Mouse (Mus musculus): ENCODE results near the gene Hdc.

The Hdc gene

DNA sequence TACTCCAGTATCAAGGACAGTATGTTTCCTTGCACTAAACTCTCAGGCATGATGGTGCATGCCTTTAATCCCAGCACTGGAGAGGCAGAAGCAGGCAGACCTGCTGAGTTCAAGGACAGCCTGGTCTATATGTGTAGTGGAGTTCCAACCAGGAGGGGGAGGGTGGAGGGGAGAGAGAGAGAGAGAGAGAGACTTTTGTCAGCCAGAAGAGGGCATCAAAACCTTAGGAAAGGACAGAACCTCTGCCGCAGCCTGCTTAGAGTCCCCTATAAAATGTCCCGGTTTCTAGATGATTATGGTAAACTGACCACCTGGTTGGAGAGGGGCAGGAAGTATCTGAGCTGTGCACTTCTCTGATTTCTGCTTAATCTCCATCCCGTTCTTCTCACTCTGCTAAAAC, 20.1 kb downstream of the Hdc start:
- no peak for DNase-seq

DNA sequence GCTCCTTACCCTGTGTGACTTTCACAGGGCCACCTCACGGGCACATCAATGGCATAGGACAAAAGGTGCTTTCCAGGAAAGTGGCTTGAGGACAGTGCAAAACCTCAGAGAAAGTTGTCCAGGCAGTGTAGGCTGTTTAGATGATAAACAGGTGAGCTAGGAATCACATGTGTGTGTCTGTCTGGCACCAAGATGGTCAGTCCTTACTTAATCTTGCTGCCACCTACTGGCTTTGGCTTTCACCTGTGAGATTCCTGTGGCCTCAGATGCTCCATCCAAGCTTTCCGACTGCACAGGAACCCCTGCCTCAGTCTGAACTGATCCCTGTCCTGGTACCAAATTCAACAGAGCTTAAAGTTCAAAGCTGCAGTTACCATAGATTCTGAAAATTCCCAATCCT, 20.7 kb downstream of the Hdc start:
- no peak for DNase-seq

DNA sequence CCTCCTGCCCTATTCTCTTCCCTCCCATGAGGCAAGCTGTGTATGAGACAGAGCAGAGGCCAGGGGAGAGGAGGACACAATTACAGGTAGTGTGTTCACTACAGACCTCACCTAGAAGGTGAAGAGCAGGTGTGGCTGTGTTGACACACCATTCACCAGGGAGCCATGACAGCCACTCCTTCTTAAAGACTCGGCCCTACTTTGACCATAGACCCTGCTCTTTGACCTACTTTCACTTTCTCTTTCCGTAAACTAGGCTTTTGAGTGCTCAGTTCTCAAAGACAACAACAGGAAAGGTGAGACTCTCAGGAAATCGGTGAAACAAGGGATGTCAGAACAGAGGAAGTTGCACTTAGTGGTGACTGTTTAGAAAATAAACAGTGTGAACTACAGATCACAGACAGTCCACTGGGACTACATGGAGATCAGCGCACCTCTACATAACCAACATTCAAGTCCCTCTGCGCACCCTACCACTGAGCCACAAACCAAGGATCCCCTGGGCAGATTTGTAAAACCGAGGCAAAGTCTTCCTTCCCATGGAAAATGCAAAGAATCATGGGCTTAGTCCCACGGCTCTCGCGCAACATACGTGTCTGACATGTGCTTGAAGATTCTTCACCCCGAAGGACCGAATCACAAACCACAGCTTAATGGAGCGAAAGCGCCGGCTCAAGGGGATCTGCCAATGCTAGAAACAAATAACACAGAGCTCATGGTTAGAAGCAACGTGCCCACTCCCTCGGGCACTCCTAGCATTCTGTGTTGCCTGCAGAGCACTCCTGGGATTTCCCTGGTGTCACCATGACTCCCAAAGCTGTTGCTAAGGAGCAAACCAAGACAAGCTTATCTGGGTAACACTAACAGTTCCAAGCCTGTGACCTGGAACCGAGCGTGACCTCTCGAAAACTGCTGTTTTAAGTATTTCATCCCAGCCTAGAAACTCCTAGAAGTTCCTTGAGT, 21.5 kb downstream of the Hdc start:
- no peak for DNase-seq

DNA sequence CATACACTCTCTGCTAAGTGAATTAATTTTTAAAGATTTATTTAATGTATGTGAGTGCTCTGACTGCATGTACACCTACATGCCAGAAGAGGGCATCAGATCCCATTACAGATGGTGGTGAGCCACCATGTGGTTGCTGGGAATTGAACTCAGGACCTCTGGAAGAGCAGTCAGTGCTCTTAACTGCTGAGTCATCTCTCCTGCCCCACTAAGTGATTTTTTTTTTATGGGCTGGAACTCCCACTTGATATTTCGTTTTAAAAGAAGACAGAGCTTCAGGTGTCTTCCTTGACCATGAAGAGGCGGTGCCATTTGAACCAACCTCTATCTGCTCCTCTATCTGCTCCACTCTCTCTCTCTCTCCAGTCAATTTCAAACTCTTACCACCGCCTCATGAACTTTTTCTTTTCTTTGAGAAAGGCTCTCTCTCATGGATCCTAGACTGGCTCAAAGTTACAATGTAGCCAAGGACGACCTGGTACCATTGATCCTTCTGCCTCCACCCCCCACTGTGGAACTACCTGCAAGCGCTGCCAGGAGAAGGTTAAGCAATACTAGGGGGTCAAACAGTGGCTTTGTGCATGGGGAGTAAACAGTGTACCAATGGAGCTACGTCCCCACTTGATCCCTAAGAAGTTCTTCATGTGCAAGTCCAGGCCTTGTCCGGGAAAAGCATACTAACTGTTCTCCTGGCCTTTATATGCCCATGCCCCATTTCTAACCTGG, 22.6 kb downstream of the Hdc start:
- DNase-seq = no peak

DNA sequence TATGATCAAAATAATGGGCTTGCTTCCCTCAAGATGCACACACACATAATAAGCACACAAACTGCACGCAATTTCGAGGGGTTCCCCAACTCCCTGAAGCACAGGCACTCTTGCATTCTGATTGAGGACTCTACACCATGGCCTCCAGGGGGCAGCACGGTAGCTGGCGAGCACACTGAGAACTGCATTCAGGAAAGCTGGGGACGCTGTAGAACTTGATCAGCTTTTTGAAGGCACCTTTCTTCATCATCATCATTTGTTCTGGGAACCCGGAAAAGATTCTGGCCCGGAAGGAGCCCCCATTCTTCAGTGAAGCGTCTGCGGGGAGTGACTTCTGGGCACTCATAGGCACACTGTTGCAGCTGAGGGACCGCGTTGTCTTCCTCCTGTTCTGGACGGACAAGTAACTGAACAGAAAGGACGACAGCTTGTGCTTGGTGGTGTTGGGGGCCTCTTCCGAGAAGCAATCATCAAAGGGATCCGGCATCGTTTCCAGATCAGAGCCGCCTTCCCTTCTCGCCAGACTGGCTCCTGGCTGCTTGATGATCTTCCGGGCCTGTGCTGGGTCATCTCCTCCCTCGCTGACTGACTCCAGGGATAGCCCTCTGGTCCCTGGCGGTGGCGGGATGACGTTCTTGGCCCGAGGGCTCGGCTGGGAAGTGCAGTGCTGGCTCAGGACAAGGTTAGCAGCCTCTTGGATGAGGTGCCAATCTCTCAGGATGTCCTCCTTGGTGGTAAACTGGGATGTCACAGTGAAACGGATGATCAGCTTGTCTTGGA, 25.1 kb downstream of the Hdc start:
- peak; percentile 59 for DNase-seq

DNA sequence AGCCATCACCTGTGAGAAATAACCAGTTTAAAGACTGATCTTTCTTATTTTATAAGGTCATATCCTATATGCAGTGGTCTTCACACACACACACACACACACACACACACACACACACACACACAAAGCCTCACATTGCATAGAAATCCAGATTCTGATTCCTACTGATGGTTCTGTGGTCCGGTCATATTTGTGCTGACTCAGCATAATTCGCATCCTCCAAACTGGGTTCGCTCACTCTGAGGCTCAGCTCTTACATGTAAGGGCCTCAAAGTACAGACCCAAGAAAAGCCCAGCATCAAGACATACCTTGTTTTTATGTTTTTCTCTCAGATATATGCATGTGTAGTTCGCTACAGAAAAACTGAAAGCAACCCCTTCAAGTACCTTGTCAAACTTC, 27.8 kb downstream of the Hdc start:
- DNase-seq = no peak

DNA sequence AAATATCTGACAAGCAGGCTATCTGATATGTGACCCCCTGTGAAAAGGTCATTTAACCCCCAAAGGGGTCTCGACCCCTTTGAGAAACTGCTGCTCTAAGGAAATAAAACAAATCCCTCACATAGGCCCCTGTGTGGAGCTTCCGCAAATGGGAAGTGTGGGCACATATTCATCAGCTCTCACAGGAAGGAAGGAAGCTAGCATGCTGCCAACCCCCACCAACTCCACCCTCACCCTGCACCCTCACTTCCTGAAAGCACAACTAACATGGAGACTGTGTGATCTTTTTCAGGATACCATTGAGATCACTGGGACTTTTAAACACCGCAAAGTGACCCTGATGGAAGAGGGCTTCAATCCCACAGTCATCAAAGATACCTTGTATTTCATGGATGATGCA, 31.6 kb downstream of the Hdc start:
- no peak for DNase-seq

DNA sequence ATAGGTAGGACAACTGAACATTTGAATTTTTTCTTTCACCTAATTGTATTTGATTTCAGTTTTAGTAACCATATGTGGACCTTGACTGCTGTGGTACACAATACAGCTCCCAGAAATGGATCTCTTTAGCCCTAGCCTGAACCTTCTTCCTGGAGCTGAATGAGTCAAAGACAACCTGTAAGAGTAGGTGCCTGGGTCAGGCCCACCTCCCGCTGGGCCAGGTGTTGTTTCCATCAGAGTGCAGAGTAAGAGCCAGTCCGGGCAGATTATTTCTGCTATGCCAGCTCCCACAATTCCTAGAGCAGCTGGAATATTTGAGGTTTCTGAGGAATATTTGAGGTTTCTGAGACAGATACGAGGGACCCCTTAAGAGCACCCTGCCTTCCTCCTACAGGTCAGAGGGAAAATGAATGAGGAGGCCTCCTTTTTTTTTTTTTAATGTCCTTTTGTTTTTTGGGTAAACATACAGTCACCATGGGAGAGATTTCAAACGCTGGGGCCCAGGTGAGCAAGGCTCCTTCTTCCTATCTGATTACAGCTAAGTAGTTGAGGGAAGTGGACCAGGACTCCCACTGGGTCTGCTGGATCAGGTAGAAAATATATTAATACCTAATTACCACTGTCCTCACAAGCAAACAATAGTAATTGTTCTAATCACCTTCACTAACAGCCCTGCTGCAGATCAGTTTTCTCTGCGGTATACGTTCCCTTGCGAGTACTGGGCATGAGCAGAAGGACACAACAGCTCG, 34.3 kb downstream of the Hdc start:
- no peak for DNase-seq

DNA sequence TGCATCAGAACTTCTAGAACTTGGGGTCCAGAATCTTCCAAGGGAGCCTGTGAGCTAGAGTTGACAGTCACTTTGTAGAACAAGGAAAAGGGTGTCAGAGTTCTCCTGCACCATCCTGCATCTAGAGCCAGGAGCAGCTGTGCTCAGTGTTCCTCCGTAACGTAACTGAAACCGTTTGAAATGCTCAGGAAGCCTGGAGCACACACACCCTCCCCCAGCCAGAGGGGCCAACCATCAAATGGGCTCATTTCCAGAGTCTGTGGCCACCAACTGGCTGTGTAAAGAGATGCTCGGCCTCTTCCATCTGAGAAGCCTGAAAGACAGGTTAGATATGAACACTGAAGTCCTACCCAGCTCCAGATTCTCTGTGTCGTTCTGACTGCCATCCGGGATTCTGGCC, 35.1 kb downstream of the Hdc start:
- DNase-seq = no peak

DNA sequence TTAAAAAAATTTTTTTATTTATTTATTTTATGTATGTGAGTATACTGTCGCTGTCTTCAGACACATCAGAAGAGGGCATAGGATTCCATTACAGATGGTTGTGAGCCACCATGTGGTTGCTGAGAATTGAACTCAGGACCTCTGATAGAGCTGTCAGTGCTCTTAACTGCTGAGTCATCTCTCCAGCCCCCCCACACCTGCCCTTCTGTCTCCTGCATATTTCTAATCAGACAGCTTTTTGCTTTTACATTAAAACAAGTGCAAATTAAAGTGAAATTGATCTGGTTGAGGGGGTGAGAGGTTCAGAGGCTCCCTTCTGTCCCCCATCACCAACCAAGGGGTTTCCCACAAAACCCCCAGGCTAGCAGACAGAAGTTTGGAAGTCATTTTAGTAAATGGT, 39.8 kb downstream of the Hdc start:
- no peak for DNase-seq

DNA sequence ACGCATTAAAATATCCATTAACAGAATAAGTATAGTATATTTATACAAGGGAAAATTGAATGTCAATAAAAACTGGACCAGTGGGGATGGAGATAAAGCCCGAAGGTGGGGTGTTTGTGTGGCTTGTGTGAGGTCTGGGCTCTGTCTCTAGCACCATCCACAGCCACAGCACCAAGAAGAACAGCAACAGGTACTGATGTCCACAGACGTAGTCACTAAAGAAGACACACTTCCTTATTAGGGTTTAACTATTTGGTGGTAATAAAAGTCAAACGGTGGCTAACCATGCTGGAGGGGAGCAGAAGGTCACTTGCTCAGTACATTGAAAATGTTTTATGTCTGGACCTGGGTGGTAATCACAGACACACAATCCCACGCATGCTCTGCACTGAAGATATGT, 41.7 kb downstream of the Hdc start:
- DNase-seq = no peak

DNA sequence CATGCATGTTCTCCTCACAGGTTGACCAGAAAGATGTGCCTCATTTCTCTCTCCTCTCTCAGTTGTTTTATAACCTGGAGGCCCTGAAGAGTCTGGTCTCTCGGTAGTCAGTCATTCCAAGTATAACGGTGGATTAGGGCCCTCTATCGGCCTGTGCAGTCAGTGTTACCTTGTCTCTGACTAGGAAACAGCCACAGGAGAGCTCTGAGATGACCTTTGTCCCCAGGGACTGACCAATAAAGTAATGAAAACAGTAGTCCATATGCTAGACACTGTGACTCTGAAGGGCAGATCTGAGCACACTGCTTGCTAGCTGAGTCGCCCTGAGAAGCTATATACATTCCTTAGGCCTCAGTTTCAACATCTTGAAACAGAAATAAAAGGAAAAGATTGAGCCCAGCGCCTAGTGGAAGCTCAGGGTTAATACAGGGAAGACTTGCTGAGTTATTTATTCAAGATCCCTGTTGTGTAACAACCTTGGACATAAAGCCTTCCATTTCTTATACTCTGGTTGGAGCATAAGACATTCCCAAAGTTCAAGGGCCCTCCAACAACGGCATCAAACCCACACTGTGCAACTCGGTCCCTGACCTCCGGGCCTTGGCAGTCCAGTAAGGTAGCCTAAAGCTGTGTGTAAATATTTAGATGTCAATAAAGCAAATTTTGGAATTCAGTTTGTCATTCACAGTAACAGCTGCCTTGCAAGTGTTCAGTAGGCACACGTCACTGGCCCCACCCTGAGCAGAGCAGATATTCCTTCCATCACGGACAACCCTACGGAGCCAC, 43.5 kb downstream of the Hdc start:
- no peak for DNase-seq

DNA sequence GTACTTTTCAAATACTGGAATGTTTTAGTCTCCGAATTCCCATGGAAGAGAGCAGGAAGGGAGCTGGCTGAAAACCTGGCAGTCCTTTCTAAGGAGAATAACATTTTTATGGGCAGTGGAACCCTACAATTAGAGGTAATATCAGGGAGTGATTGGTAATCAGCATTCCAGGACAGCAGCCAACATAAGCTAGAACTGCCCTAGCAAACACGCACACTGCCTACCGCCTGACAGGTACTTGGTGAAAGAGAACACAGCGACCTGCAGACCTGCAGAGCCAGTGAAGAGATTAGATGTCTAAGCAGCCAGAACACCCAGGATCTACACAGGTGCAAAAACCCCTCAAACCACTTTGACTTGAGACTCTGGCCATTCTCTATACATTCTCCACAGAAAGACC, 46.4 kb downstream of the Hdc start:
- DNase-seq = no peak

DNA sequence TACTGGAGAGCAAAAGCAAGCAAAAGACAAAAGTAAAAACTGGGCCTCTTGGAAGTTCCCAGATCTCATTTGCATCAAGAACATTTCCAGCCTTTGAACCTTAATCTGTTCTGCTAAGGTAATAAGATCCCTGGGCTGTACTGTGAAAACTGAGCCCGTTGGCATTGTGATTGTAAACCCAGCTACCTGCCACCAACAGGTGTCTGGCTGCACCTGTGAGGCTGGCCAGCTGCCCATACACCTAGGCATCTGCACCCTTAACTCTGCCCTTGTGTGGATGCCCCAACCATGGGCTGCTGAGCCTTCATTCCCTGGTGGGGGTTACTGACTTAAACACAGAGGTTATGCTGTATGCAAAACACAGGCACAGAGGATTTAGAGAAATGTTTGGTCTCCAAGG, 46.9 kb downstream of the Hdc start:
- DNase-seq = no peak

DNA sequence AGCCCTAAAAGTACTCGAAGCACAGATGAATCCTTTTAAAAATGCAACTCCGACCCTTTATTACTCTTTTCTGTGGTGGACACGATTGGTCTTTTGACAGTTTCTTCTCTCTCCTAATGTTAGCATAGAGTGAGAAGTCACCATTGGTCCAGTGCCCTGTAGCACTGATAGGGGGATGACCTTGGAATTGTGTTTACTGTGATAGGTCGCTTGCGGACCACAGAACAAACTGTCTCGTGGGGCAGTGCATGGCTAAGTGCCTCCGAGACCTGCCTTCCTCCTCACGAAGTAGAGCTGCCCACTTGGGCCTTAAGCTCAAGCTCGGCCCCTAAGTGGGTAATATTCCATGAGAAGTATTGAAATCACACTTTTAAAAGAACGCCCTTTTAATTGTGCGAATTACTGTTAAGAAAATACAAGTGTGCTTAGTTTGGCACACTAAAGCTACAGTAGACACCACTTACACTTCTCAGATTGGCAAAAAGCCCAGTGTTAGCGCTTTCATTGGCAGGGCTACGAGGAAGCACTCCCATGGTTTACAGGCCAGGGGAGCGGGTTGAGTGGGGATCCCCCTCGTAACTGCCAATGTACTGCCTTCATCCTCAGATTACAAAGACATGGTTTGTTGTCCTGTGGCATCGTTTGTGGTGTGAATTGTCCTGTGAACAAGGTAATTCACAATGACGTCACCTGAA, 55.5 kb downstream of the Hdc start:
- no peak for DNase-seq

DNA sequence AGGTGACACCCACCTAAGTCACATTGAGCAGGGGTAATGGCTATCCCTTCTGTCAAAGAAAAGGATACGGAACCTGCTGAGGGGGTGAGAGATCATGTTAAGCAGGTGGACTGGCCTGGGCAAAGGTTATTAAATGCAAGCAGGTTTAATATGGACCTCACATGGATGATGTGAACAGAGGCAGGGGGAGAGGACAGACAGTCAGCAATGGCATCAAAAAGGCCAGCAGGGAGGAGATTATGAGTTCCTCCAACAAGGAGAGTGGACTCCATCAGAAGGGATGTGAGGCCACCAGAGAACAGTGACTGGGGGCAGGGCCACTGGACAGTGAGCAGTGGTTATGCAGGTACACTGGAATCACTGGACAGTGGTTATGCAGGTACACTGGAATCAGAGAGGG, 59.0 kb downstream of the Hdc start:
- DNase-seq = no peak

DNA sequence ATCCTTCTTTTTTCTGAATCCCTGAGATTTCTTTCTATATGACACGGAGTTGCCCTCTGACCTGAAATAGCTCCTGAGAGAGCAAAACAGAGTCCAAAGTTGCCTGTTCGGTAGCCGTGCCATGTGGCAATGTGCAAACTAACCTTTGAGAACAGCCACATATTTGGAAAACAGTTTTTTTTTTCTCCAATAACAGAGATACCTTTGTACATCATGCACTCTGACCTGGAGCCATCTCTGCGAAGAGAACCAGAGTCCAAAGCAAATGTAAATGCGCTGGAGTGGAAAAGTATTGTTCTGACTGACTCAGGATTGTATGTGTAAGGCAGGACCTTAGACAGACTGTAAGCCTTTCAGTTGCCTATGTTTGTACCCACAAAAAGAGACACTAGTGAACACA, 63.6 kb downstream of the Hdc start:
- DNase-seq = no peak

DNA sequence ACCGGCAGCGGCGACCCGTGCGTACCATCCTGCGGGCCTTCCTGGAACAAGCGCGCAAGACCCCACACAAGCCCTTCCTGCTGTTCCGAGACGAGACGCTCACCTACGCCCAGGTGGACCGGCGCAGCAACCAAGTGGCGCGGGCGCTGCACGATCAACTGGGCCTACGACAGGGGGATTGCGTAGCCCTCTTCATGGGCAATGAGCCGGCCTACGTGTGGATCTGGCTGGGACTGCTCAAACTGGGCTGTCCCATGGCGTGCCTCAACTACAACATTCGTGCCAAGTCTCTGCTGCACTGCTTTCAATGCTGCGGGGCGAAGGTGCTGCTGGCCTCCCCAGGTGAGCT, 65.8 kb downstream of the Hdc start:
- DNase-seq = no peak

DNA sequence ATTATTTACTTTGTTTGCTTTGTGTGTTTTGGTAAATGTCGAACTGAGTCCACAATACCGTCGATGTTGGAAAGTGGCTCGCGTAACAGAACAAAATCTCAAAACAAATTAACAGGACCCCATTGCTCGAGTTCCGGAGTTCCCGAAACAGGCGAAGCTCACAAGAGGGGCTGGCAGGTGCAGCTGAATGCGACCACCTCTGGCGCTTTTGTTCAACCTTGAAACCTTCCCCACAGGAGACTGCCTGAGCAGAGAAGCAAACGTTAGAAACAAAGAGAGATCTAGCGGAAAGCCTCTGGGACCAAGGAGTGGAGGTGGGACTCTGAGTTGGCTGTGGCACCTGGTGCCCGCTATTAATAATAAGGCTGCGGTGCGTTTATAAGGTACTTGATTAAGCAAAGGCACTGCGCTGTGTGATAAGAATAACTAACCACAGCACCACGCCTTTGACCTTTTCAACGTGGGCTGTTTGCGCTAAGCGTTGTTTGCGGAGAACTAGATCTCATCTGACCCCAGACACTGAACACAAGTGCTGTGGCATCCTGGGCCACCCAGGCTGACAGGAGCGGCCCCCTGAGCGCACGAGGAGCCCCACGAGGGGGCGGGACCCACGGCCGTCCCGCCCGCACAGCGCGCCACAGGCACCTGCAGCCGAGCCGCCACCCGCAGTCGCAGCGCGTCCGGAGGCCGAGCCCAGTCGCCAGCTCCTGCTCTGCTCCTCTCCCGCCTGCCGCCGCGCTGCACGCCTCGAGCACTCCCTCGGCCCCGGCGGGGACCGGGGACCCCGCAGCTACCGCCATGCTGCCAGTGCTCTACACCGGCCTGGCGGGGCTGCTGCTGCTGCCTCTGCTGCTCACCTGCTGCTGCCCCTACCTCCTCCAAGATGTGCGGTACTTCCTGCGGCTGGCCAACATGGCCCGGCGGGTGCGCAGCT, 66.5 kb downstream of the Hdc start, which contains the start of gene Slc27a2:
TSS of gene Slc27a2 (plus strand) at position 51 of the 934 bp plus-strand sequence.
- DNase-seq = no peak

DNA sequence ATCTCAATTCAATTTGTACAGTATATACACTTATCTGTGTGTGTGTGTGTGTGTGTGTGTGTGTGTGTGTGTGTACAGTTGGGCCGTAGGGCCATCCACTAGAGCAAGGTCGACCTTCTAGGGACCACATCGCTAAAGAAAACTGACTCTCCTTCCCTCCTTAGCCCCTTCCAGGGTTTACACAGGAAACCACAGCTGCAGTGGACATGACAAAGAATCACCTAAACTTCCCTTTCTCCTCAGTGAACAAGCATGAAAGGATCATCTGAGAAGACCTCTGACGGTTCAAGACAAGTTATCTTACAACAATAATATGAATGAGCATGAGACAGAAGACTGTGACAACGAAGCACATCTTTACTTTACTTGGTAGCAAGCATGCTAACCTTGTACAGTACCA, 67.2 kb downstream of the Hdc start:
- no peak for DNase-seq
